Mouse (Mus musculus): Measurements from ENCODE around the gene Fam13a.

Gene Fam13a

GRCm38 (mm10) chr6:58894994-58895393, 129.4 kb downstream of the Fam13a start:
- no peak for DNase-seq (ENCODE audit: extremely low read depth, insufficient read length, low spot score)

DNA sequence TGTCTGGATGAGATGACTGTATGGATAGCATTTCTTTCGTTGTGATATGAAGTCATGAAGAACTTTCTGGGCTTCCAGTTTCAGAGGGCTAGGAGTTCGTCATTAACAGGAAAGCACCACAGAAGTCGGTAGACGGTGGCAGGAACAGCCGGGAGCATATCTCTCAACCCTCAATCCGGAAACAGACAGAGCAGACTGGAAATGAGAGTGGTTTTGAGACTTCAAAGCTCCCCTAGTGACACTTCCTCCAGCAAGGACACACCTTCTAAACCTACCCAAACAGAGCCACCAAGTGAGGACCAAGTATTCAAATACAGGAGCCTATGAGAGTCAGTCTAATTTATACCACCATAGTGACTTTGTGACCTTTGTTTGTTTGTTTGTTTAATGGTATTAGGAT, 131.0 kb downstream of the Fam13a start:
- no peak for DNase-seq (ENCODE audit: extremely low read depth, insufficient read length, low spot score)

- no peak for DNase-seq (ENCODE audit: extremely low read depth, insufficient read length, low spot score)
Measured at GRCm38 (mm10) chr6:58889917-58890316, 134.4 kb downstream of the Fam13a start.

DNA sequence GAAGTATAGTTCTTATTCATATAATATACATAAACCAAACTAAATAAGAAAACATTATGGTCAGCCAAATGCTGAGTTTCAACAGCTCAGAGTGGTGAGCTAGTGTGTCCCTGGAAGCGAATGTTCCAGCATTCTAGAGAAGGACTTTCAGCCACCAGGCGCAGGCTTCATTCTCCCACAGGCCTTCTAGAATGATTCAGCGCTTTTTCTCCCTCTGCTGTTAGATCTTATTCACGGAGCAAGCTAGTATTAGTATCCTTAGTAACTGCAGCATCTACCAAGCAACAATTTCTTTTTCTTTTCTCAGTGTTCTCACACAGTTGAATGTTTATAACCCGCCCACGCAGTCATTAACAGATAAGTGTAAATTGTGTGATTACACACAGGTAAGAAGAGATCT, 142.1 kb downstream of the Fam13a start:
- DNase-seq (ENCODE audit: extremely low read depth, insufficient read length, low spot score): no peak

Data from 3134 (cell line).